Mouse (Mus musculus): ENCODE data around the gene Flt4. TPM values are rescaled to one million over a fixed set of nuclear protein-coding genes. Genes with fewer than 3 reads are reported as not detected.
A peak's percentile ranks its signal among the peaks of the same experiment; 100 is the strongest.

Flt4 gene
- total and polyA plus RNA-seq, 2 experiments from 2014 or later: 3.3 to 13.6 TPM

DNA sequence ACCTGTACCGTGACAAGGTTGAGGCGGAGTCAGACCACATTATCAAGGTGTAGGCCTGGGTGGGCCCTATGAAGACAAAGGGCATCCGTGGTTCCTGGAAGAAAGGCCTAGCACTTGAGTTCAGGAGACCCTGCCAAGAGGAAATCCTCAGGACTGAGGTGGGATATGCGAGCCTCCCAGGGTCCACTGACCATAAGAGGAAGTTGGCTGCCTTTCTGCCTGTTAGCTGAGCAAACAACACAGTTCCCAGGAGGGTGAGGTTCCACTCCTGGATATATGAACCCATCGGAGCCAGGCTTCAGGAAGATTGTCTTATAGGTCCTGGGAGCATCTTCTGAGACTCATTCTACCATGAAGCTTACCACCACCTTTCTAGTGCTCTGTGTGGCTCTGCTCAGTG is 54.2 kb downstream of the Flt4 start, which contains the start of gene Scgb3a1:
TSS of gene Scgb3a1 (plus strand) at position 301 of the 400 bp plus-strand sequence.
- H3K9me3 ChIP-seq (replicated peaks; ENCODE audit: control insufficient read depth, low read length): no peaks in the 10 kb centered on the region
- no peak within 1 kb of the TSS for H3K4me2 ChIP-seq (ENCODE audit: low read depth, low read length)
- H3K36me3 ChIP-seq (replicated peaks; ENCODE audit: control insufficient read depth, insufficient read depth, low read length): 0 out of 2 replicates have a peak, but pooled peaks cover under 1% of the 10 kb centered on the region
- no peak within 1 kb of the TSS for H3K9ac ChIP-seq (replicated peaks; ENCODE audit: low read depth, low read length)
- H3K27me3 ChIP-seq (ENCODE audit: control insufficient read depth, insufficient read depth, low read length): no peaks in the 10 kb centered on the region
- no peak for TF ChIP-seq EP300 (IDR thresholded peaks at IDR 0.05; ENCODE audit: low read depth)
- no peak for TF ChIP-seq CTCF (IDR thresholded peaks at IDR 0.05; ENCODE audit: low read depth)
- H3K27ac ChIP-seq (ENCODE audit: low read depth): no peak within 1 kb of the TSS
- no peak for ATAC-seq (ENCODE audit: insufficient read depth, low read depth)
- 72% methylated on average over 5 of the region's 5 CpGs for WGBS
- no peak within 1 kb of the TSS for H3K4me3 ChIP-seq (ENCODE audit: low read depth, low read length)
- DNase-seq (ENCODE audit: low spot score): no peak
- peaks cover 8% of the 10 kb centered on the region for H3K4me1 ChIP-seq (ENCODE audit: control insufficient read depth, insufficient read depth)

DNA sequence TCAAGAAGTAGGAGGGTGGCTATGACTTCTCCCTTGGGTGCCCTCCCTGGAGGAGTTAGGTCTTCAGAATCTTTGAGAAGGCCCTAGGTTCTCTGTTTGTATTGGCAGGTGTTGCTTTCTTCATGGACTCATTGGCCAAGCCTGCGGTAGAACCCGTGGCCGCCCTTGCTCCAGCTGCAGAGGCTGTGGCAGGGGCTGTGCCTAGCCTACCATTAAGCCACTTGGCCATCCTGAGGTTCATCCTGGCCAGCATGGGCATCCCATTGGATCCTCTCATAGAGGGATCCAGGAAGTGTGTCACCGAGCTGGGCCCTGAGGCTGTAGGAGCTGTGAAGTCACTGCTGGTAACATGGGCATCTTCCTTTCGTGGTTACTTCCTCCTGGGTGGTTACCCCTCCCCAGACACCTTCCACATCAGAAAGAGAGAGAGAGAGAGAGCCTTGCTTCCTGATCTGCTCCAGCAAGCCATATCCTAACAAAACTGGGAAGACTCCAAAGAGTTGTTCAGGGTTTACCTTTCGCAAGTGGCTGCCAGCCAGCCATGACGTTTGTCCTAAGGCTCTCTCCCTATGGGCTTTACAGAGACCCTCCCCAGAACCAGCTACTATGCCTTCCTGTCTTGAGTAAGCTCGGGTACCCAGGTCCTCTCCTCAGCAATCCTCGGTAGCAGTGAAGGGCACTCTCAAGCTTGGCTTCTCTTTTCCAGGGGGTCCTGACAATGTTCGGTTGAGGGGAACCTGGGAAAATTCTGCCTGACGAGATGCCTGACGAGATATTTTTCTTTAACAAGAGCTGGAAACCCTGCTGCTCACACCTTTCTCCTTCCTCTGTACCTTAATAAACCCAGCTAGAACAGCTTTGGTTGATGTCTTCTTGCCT is 55.4 kb downstream of the Flt4 start:
- Histone ChIP-seq H3K9ac (replicated peaks; ENCODE audit: low read depth, low read length) (no peak overlapping the region), H3K4me3 (ENCODE audit: low read depth, low read length) (no peak overlapping the region), H3K4me2 (ENCODE audit: low read depth, low read length) (no peak overlapping the region), H3K27ac (ENCODE audit: low read depth) (no peak overlapping the region), H3K36me3 (replicated peaks; ENCODE audit: control insufficient read depth, insufficient read depth, low read length) (peaks cover 8% of the 10 kb centered on the region; the same call in 1 of the 2 replicates), H3K9me3 (replicated peaks; ENCODE audit: control insufficient read depth, low read length) (no peaks in the 10 kb centered on the region), H3K27me3 (ENCODE audit: control insufficient read depth, insufficient read depth, low read length) (no peaks in the 10 kb centered on the region), H3K4me1 (ENCODE audit: control insufficient read depth, insufficient read depth) (no peaks in the 10 kb centered on the region)
- no peak for ATAC-seq (ENCODE audit: insufficient read depth, low read depth)
- DNase-seq (ENCODE audit: low spot score): no peak
- 72% methylated on average over 12 of the region's 12 CpGs for WGBS
- TF ChIP-seq CTCF (IDR thresholded peaks at IDR 0.05; ENCODE audit: low read depth) (no peak), EP300 (IDR thresholded peaks at IDR 0.05; ENCODE audit: low read depth) (no peak)

GRCm38 (mm10) chr11:49665462-49665861 is 56.4 kb downstream of the Flt4 start:
- Histone ChIP-seq H3K4me1 (ENCODE audit: control insufficient read depth, insufficient read depth) (no peaks in the 10 kb centered on the region), H3K9ac (replicated peaks; ENCODE audit: low read depth, low read length) (no peak overlapping the region), H3K36me3 (replicated peaks; ENCODE audit: control insufficient read depth, insufficient read depth, low read length) (peaks cover 17% of the 10 kb centered on the region; the same call in 1 of the 2 replicates), H3K9me3 (replicated peaks; ENCODE audit: control insufficient read depth, low read length) (no peaks in the 10 kb centered on the region), H3K27ac (ENCODE audit: low read depth) (no peak overlapping the region; the same call in 1 of the 2 replicates), H3K27me3 (ENCODE audit: control insufficient read depth, insufficient read depth, low read length) (no peaks in the 10 kb centered on the region), H3K4me3 (ENCODE audit: low read depth, low read length) (no peak overlapping the region), H3K4me2 (ENCODE audit: low read depth, low read length) (no peak overlapping the region)
- TF ChIP-seq CTCF (IDR thresholded peaks at IDR 0.05; ENCODE audit: low read depth) (no peak), EP300 (IDR thresholded peaks at IDR 0.05; ENCODE audit: low read depth) (no peak)
- 58% methylated on average over 4 of the region's 4 CpGs for WGBS
- DNase-seq (ENCODE audit: low spot score) (no peak), ATAC-seq (ENCODE audit: insufficient read depth, low read depth) (no peak)

DNA sequence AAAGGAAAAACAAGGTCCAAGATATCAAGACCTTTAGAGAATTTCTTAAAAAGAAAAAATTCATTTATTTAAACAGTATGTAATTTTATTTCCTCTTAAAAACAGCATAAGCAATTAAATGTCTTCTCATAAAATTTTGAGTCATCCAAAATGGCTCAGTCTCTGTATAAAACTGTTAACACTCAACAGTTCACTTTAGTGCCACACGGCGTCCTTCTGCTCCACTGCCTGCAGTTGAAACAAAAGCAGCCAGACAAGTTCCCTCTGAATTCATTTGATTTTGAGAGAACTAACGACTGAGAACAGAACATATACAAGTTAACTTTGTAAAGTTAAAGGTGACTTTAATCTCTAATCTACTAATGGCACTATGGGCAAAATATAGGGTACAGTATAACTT is 64.4 kb downstream of the Flt4 start:
- no peaks in the 10 kb centered on the region for H3K9me3 ChIP-seq (replicated peaks; ENCODE audit: control insufficient read depth, low read length)
- peaks cover 66% of the 10 kb centered on the region for H3K36me3 ChIP-seq (replicated peaks; ENCODE audit: control insufficient read depth, insufficient read depth, low read length)
- H3K9ac ChIP-seq (replicated peaks; ENCODE audit: low read depth, low read length): no peak overlapping the region
- WGBS: 75% methylated on average over 3 of the region's 3 CpGs
- H3K4me1 ChIP-seq (ENCODE audit: control insufficient read depth, insufficient read depth): no peaks in the 10 kb centered on the region
- no peak for TF ChIP-seq EP300 (IDR thresholded peaks at IDR 0.05; ENCODE audit: low read depth)
- peak; percentile 15; the same call in 1 of the 2 replicates for TF ChIP-seq CTCF (IDR thresholded peaks at IDR 0.05; ENCODE audit: low read depth)
- H3K27ac ChIP-seq (ENCODE audit: low read depth): no peak overlapping the region
- no peak for DNase-seq (ENCODE audit: low spot score)
- H3K27me3 ChIP-seq (ENCODE audit: control insufficient read depth, insufficient read depth, low read length): no peaks in the 10 kb centered on the region
- H3K4me2 ChIP-seq (ENCODE audit: low read depth, low read length): no peak overlapping the region
- no peak for ATAC-seq (ENCODE audit: insufficient read depth, low read depth)
- H3K4me3 ChIP-seq (ENCODE audit: low read depth, low read length): no peak overlapping the region

DNA sequence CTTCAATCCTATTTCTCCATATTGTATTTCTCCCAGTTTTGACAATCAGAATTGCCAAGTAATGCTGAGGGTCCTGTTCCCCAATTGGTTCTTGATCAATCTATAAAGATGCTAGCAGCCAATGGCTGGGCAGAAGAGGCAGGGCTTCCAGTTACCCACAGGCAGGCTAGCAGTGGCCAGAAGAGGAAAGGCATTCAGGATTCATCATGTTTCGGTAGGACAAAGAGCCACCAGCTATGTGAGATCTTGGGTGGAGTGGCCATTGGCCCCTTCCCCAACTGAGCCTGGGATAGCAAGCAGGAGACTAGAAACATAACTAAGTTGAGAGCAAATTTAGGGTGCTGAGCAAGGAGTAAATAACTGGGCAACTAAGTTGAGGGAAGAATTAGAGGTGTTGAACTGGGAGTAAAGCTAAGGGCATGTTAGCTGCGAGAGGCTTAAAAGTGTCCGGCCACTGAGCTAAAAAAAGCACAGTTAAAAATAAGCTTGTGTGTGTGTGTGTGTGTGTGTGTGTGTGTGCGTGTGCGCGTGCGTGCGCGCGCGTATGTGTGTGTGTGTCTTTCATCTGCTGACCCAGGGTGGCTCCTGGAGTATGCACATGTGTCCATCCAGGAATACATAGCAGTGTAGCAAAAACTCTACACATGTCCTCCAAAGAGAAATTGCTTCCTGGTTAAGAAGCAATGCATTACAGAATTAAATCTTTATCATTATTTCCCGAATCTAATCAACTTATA is 75.3 kb downstream of the Flt4 start:
- no peak overlapping the region for H3K4me2 ChIP-seq (ENCODE audit: low read depth, low read length)
- peak; percentile 89 for ATAC-seq (ENCODE audit: insufficient read depth, low read depth)

More for the DNA sequence above, 75.3 kb downstream of the Flt4 start:
- peak; percentile 62 for DNase-seq (ENCODE audit: low spot score)
- H3K4me3 ChIP-seq (ENCODE audit: low read depth, low read length): no peak overlapping the region
- H3K9me3 ChIP-seq (replicated peaks; ENCODE audit: control insufficient read depth, low read length): no peaks in the 10 kb centered on the region
- H3K27me3 ChIP-seq (ENCODE audit: control insufficient read depth, insufficient read depth, low read length): no peaks in the 10 kb centered on the region
- peak overlapping the region; percentile 93 for H3K27ac ChIP-seq (ENCODE audit: low read depth)
- H3K36me3 ChIP-seq (replicated peaks; ENCODE audit: control insufficient read depth, insufficient read depth, low read length): peaks cover 73% of the 10 kb centered on the region
- H3K4me1 ChIP-seq (ENCODE audit: control insufficient read depth, insufficient read depth): peaks cover 6% of the 10 kb centered on the region
- 62% methylated on average over 12 of the region's 12 CpGs for WGBS
- H3K9ac ChIP-seq (replicated peaks; ENCODE audit: low read depth, low read length): no peak overlapping the region
- 0 out of 2 replicates have a peak, but pooled peaks have one; percentile 55 for TF ChIP-seq EP300 (IDR thresholded peaks at IDR 0.05; ENCODE audit: low read depth)
- TF ChIP-seq CTCF (IDR thresholded peaks at IDR 0.05; ENCODE audit: low read depth): no peak
